Mouse (Mus musculus) bone marrow macrophage, adult 2 months (primary cell): ENCODE data around the gene Syde2.

Source experiments
- CTCF ChIP-seq: IDR thresholded peaks from 2 replicates; pipeline ENCODE4 v1.5.1; 2012; ENCODE audit warnings: low read depth, mild to moderate bottlenecking, low read length, moderate library complexity
- POLR2A ChIP-seq: IDR thresholded peaks from 2 replicates; pipeline ENCODE4 v1.6.1; 2012; ENCODE audit warnings: mild to moderate bottlenecking, low read depth, low read length, borderline replicate concordance

- no peak for TF ChIP-seq CTCF
- TF ChIP-seq POLR2A: no peak
Observed at GRCm38 (mm10) chr3:146044977-146045376, 57.3 kb downstream of the Syde2 start.
